Mouse (Mus musculus): ENCODE measurements at regions not wholly inside any gene's neighbourhood (a gene's known extent, or its start where the extent isn't known, plus 50 kb on each side); places are given as distances from the start of the nearest gene placed in this dataset.

GRCm38 (mm10) chr14:80083724-80084123 is 99.8 kb downstream of the Olfm4 start:
- no peak for DNase-seq (ENCODE audit: low read depth, low spot score)

DNA sequence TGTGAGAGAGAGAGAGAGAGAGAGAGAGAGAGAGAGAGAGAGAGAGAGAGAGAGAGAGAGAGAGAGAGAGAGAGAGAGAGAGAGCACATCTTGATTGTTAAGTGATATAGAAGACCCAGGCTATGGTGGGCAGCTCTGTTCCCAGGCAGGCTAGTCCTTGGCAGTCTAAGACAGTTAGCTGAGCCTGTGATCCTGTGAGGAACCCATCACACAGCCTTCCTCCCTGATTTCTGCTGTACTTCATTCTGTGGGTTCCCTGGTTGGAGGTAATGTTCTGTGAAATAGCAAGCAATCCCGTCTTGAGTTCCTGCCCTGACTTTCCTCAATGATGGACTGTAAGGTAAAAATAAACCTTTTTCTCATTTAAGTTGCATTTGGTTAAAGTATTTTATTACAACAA is 113.4 kb downstream of the Olfm4 start:
- DNase-seq (ENCODE audit: low read depth, low spot score), result no peak

DNA sequence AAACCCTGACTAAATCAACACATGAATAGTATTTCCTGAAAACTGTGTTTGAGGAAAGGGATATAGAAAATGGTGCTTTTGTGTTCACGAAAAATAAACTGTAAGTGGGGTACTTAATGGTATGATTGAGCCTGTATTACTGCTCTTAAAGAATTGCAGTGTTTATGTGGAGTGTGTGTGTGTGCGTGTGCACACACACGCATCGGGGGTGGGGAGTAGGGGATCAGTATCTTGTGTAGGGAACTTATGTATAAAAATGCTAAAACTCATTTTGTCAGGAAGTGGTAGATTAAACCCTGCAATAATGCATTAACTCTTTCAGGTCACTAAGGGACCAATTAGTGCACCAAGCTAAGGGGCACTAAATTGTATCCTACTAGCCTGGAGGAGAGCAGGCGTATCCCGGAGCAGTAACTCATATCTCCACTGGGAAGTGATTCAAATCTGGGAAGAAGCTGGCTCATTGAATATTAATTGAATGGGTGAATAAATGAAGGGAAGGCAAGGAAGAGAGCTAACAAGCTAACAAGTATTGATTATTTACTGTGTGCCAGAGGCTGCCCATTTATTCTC is 129.3 kb downstream of the Olfm4 start:
- no peak for DNase-seq (ENCODE audit: low read depth, low spot score)

DNA sequence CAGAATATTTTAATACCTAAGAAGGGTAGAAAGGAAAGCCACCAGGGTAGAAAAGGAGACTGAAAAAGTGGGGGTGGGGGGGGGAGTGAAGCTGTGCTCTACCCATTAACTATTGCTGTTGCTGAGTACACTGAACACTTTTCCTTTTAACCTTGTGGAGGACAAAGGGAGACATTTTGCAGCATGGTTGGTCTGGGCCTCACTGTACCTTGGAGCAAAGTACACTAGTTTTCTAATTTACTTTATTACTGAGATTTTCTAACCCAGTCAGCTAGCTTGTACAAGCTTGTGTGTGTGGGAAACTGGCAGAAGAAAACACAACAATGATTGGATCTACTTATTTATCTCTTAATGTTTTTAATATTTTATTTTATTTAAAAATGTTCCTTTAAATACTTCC is 130.4 kb downstream of the Olfm4 start:
- no peak for DNase-seq (ENCODE audit: low read depth, low spot score)

- no peak for DNase-seq (ENCODE audit: low read depth, low spot score)
Observed at GRCm38 (mm10) chr14:80125156-80125555, 141.3 kb downstream of the Olfm4 start.

- DNase-seq (ENCODE audit: low read depth, low spot score), result no peak
Observed at GRCm38 (mm10) chr14:80128181-80128580, 144.3 kb downstream of the Olfm4 start.

DNA sequence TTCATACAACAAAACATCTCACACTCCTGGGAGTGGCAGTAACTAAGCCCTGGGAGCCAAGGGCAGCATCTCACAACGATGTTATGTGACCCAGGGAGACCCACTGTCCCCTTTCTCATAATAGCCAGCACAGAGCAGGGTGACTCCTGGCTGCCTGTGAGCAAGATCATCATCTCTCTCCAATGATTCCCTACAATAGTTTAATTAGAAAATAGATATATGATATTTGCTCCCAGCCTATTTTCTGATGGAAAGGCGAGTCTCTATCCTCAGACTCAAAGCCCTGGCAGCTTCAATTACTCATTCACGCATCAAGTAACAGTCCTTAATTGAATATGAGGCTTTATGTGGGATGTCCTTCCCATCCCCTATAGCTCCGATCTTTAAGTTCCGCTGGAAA is 153.7 kb downstream of the Olfm4 start:
- no peak for DNase-seq (ENCODE audit: low read depth, low spot score)

DNA sequence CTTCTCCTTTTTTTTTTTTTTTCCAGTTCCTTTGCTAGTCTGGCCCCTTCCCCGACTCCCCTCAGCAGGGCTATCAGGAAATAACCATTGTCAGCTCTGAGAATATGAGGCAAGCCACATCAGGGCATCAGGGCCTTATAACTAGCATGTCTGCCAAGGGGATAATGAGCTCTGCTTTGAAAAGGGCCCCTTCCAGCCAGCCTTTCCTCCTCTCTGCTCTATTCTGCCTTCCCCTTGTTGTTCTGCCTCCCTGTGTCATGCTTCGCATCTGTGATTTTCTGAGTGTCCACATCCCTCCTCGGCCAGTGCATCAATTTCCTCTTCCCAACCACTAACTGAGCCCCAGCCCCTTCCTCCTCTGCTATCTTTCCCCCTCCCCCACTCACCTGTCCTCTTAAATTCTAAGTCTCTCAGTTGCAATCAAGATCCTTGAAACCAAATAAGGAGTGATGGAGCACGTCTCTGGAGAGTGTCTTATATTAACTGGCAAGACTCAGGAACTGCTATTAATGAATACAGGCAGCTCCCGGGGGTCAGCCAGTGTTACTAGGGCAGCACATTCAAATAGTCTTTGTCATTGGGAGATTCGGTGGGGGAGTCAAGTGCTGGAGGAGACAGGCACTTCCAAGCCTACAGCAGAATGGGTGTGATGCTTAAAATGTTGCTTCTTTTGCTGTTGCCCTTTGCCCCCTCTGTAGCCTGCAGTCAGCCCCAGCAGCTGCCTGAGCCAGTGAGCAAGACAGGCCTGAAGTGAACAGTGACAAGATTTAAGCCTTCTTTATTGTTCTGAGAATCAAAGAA is 155.3 kb downstream of the Olfm4 start:
- DNase-seq (ENCODE audit: low read depth, low spot score), result peak; percentile 53

DNA sequence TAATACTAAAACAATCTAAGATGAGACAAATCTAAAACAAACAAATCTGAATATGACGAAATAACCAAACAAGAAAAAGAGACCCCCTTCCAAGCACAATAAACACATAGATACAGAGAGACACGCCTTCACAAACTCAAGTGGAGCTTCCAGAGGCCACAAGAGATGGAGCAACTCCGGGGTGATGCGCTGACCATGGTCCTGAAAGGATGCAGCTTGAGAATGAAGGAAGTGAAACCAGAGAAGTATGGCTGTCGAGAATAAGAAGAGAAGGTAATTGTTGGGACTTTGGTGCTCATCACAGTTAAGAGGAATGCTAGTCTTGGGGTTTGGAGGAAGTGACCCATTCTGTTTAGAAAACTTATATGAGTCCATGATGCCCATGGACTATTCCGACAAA is 173.1 kb downstream of the Olfm4 start:
- DNase-seq (ENCODE audit: low read depth, low spot score), result peak; percentile 80

GRCm38 (mm10) chr14:80169211-80169610 is 185.3 kb downstream of the Olfm4 start:
- DNase-seq (ENCODE audit: low read depth, low spot score), result no peak

GRCm38 (mm10) chr14:80170450-80171180 is 186.7 kb downstream of the Olfm4 start:
- DNase-seq (ENCODE audit: low read depth, low spot score), result peak; percentile 30

- DNase-seq (ENCODE audit: low read depth, low spot score), result peak; percentile 57
Observed at GRCm38 (mm10) chr14:80172799-80173484, 189.1 kb downstream of the Olfm4 start.

DNA sequence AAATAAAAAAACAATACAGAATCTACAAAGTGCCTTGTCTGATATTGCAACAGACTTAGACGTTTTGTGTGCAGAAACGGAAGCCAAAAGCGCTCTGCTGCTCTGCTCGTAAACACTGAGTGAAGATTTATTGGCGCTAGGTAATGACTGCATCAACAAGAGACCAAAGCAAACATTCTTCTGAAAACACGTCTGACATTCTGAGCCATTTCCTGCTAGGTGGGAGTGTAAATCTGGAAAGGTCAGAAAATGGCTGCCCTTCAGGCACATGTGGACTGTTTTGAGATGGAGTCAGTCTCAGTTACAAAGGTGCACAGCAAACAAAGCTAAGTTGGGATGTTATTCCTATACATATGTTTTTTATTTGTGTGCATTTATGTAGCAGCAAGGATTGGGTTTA is 192.6 kb downstream of the Olfm4 start:
- DNase-seq (ENCODE audit: low read depth, low spot score), result peak; percentile 63

DNA sequence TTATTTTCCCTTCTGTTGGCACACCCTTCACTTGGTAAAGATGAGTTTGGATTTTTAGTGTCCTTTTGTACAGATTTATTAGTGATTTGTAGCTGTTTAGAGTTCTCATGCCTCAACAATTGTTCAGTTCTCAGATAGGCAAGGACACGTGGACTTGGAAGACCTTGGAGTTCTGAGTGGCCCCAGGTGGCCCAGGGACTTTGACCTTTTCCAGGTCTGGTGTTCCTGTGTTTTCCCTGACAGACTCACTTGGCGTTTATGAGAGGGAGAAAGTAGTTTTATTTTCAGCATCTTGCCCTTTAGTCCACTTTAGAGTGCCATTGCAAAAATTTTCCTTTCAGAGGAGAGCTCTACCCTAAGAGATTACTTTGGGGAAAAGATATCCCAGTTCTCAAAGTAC is 211.2 kb downstream of the Olfm4 start:
- DNase-seq (ENCODE audit: low read depth, low spot score), result no peak

DNA sequence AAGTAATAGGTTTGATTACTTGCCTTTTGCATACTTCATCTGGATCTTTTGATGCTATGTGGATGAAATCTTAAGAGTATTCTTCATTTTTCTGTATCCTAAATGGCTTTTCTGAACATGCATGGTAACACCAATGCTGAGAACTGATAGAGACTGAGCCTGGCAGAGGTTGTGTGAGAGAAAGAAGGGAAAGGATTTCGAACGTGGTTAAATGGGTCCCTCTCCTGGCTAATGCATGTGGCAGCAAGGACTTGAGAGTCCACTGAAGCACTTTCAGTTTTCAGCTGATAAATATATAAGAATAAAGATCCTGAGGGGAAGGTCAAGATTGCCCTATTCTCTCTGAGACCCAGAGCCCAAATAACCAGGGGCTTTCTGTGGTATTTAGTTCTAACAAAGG is 229.0 kb downstream of the Olfm4 start:
- peak; percentile 29 for DNase-seq (ENCODE audit: low read depth, low spot score)

DNA sequence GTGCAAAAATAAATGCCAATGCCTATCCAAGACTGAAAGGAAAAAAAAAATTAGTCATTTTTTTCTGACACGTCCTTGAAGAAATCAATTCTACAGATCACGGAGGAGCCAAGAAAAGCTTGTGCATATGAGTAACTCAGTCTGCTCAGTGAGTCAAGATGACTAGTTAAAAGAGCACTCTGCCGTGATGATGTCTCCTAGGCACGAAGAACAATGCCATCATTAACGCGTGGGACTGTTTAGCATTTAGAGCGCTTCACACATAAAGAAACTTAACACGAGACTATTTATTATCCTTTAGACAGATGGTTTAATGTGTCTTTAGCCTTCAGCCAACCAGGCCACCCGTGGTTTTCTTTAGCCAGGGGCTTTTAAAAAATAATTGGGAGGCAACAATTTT is 229.8 kb downstream of the Olfm4 start:
- no peak for DNase-seq (ENCODE audit: low read depth, low spot score)

- DNase-seq (ENCODE audit: low read depth, low spot score), result peak; percentile 86
Observed at GRCm38 (mm10) chr14:80215960-80216552, 232.2 kb downstream of the Olfm4 start.

DNA sequence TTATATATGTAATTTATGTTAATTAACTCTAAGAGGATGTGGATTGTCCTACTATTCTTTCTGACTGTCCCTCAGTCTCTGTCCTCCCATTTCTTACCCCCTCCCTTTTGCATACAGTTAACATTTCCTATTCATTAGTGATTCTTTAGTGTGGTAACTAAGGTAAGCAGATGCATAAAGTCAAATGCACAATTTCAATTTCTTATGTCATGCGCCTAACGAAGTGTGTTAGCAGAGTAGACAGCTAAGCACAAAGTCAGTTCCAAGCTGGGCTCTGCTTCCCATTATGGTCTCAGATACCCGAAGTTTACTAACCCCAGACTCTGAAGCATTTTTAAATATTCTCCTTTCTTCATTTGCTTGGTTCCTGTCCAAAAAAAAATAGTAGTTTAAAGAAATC is 248.2 kb downstream of the Olfm4 start:
- no peak for DNase-seq (ENCODE audit: low read depth, low spot score)

- no peak for DNase-seq (ENCODE audit: low read depth, low spot score)
Observed at GRCm38 (mm10) chr14:80232976-80233375, 249.1 kb downstream of the Olfm4 start.

DNA sequence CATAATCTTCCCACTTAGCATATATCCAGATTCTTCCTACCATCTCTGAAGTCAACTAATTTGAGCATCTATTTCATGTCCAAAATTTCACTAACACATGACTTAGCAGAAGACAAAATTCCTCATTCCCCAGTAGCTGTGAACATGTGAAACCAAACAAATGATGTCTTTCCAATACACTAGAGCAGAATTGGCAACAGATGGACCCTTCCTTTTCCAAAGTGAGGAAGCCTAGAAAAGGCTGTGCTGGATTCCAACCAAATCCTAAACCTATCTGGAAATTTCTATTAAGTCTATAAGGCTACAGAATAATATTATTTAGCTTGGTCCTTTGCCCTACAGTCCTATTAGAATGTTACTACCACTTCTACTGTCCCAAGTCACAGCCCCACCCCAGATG is 253.3 kb downstream of the Olfm4 start:
- no peak for DNase-seq (ENCODE audit: low read depth, low spot score)

DNA sequence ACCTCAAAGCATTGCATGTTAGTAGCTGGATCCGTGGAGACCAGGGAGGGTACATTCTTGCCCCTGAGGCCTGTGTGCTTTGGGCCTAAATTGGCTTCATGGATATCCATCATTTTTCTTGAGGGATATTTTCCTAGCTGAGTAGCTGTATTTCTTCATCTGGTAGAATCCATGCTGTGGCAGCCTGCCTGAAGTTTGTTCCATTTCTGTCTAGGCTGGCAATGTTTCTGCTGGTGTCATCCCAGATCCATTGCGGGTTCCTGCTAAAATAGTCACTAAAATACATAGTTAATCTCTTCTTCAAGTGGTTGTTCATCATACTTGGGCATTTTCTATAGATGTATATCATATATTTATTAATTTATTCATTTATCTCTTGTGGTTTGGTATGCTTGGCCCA is 253.7 kb downstream of the Olfm4 start:
- DNase-seq (ENCODE audit: low read depth, low spot score), result no peak

All from mesoderm, embryonic 11.5 days (tissue).